Mouse (Mus musculus): ENCODE measurements at regions not wholly inside any gene's neighbourhood (a gene's known extent, or its start where the extent isn't known, plus 50 kb on each side); places are given as distances from the start of the nearest gene placed in this dataset.

GRCm38 (mm10) chr8:40152451-40152850, 522.4 kb upstream of the Adam24 start:
- DNase-seq (ENCODE audit: low spot score) = no peak

GRCm38 (mm10) chr8:40186715-40187583, 487.9 kb upstream of the Adam24 start:
- DNase-seq (ENCODE audit: low spot score) = no peak

- peak; percentile 16 for DNase-seq (ENCODE audit: low spot score)
Observed at GRCm38 (mm10) chr8:40187584-40187934, 487.3 kb upstream of the Adam24 start.

GRCm38 (mm10) chr8:40192266-40192665, 482.6 kb upstream of the Adam24 start:
- no peak for DNase-seq (ENCODE audit: low spot score)

- DNase-seq (ENCODE audit: low spot score) = no peak
Observed at GRCm38 (mm10) chr8:40193148-40193547, 481.7 kb upstream of the Adam24 start.

GRCm38 (mm10) chr8:40210871-40211270, 464.0 kb upstream of the Adam24 start:
- DNase-seq (ENCODE audit: low spot score) = no peak

GRCm38 (mm10) chr8:40223521-40223920, 451.4 kb upstream of the Adam24 start:
- no peak for DNase-seq (ENCODE audit: low spot score)

GRCm38 (mm10) chr8:40227262-40227661, 447.6 kb upstream of the Adam24 start:
- DNase-seq (ENCODE audit: low spot score) = no peak

All from heart, adult 8-10 months (tissue).